Mouse (Mus musculus): ENCODE data around the gene Clmn. TPM values are rescaled to one million over a fixed set of nuclear protein-coding genes. Genes with fewer than 3 reads are reported as not detected.

Gene Clmn
- polyA plus RNA-seq, 1 experiment from 2014 or later = 4.9 TPM

GRCm38 (mm10) chr12:104718956-104719355 is 145.9 kb downstream of the Clmn start:
- H3K9me3 ChIP-seq (replicated peaks) = no peaks in the 10 kb centered on the region
- no peak overlapping the region for H3K4me3 ChIP-seq (replicated peaks)
- peaks cover 83% of the 10 kb centered on the region for H3K36me3 ChIP-seq
- no peak for ATAC-seq (replicated peaks; ENCODE audit: low FRiP score)
- 74% methylated on average over 5 of the region's 5 CpGs for WGBS
- H3K4me2 ChIP-seq = no peak overlapping the region
- no peaks in the 10 kb centered on the region for H3K27me3 ChIP-seq
- no peaks in the 10 kb centered on the region for H3K4me1 ChIP-seq
- H3K9ac ChIP-seq = no peak overlapping the region
- H3K27ac ChIP-seq = no peak overlapping the region

GRCm38 (mm10) chr12:104716409-104716808 is 148.5 kb downstream of the Clmn start:
- Histone ChIP-seq H3K4me1 (no peaks in the 10 kb centered on the region), H3K4me3 (replicated peaks) (no peak overlapping the region), H3K36me3 (peaks cover 83% of the 10 kb centered on the region), H3K9ac (no peak overlapping the region), H3K9me3 (replicated peaks) (no peaks in the 10 kb centered on the region), H3K27ac (no peak overlapping the region), H3K27me3 (no peaks in the 10 kb centered on the region), H3K4me2 (no peak overlapping the region)
- 81% methylated on average over 5 of the region's 5 CpGs for WGBS
- ATAC-seq (replicated peaks; ENCODE audit: low FRiP score) = no peak

GRCm38 (mm10) chr12:104715453-104715852 is 149.4 kb downstream of the Clmn start:
- H3K4me3 ChIP-seq (replicated peaks) = no peak overlapping the region
- H3K27ac ChIP-seq = no peak overlapping the region
- no peaks in the 10 kb centered on the region for H3K4me1 ChIP-seq
- ATAC-seq (replicated peaks; ENCODE audit: low FRiP score) = no peak
- H3K36me3 ChIP-seq = peaks cover 84% of the 10 kb centered on the region
- no peaks in the 10 kb centered on the region for H3K27me3 ChIP-seq
- H3K9ac ChIP-seq = no peak overlapping the region
- 93% methylated on average over 5 of the region's 5 CpGs for WGBS
- no peaks in the 10 kb centered on the region for H3K9me3 ChIP-seq (replicated peaks)
- H3K4me2 ChIP-seq = no peak overlapping the region

Other genes with a start within 250 kb of the Clmn start
- gene Dicer1, start 113.1 kb downstream of the Clmn start, polyA plus RNA-seq (2015; fragmentation: Nextera tagmentation; extraction: Ambion mirVana) = 28.9 and 29.8 TPM in 2 replicates
- gene Syne3, start 144.7 kb upstream of the Clmn start, polyA plus RNA-seq (2015; fragmentation: Nextera tagmentation; extraction: Ambion mirVana) = 0.82 TPM in 2 replicates
- gene Glrx5, start 167.6 kb upstream of the Clmn start, polyA plus RNA-seq (2015; fragmentation: Nextera tagmentation; extraction: Ambion mirVana) = 159 and 184 TPM in 2 replicates